Comparison of ENCODE assay signal across 16 mouse cellular contexts in the genomic region with DNA sequence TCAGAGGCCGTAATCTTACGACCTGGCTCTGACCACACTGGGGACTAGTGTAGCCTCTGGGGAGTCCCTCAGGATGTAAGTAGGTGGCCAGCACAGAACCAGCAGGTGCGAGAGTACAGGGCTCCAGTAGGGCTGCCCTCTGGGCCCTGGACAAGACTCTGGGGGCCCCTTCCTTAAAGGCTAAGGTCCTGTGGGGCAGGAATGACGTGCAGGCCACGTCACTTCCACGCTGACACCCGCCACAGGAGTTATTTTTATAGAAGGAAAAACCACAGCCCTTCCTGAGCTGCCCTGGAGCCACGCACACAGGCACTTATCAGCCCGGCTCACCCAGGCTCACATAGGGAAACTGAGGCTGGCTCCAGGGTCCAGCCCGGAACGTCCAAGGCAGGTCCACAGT. TPM values are rescaled to one million over a fixed set of nuclear protein-coding genes. Genes with fewer than 3 reads are reported as not detected.
A peak's percentile ranks its signal among the peaks of the same experiment; 100 is the strongest.
DNase-seq lines count a peak whose midpoint lies in the region; ATAC-seq and TF ChIP-seq lines count a peak whose summit lies in the region.
"Had no signal": no experiment of that assay in that cellular context is flagged by ENCODE, and none has a peak within 500 bp of the region (broad histone marks: within the 10 kb centered on the region; RNA-seq: fewer than 3 reads in every experiment).

No protein-coding gene starts in this region.

- H3K4me2 ChIP-seq in midbrain, embryonic 13.5 days (replicated peaks): no peak overlapping the region
- H3K4me2 ChIP-seq: hindbrain, embryonic 15.5 days; liver, embryonic 13.5 days had no signal

- H3K4me1 ChIP-seq in cortical plate, adult 2 months (ENCODE audit: control insufficient read depth, insufficient read depth, low read length): 0 out of 2 replicates have a peak, but pooled peaks cover 1% of the 10 kb centered on the region
- H3K4me1 ChIP-seq in midbrain, embryonic 13.5 days (replicated peaks): peaks cover 19% of the 10 kb centered on the region

- intact Hi-C loops in heart, postnatal 14 days (cut with DNase I): no loop called here

- peaks cover 72% of the 10 kb centered on the region for H3K36me3 ChIP-seq in midbrain, embryonic 13.5 days
- H3K36me3 ChIP-seq: liver, embryonic 13.5 days had no signal

- no peaks in the 10 kb centered on the region for H3K9me3 ChIP-seq in midbrain, embryonic 13.5 days
- H3K9me3 ChIP-seq: forebrain, embryonic 10.5 days; hindbrain, embryonic 15.5 days; liver, embryonic 13.5 days had no signal

- H3K27ac ChIP-seq in cortical plate, adult 2 months (ENCODE audit: insufficient read depth, low read length): peak overlapping the region; percentile 67
- no peak overlapping the region for H3K27ac ChIP-seq in midbrain, embryonic 13.5 days
- H3K27ac ChIP-seq: hindbrain, embryonic 15.5 days; kidney, postnatal 0 days; liver, embryonic 13.5 days had no signal

- WGBS in midbrain, embryonic 13.5 days: 77% methylated on average over 11 of the region's 11 CpGs

- ATAC-seq in midbrain, embryonic 13.5 days: no peak
- ATAC-seq: CD4-positive, CD25-positive, alpha-beta regulatory T cell, adult 4 months had no signal

- H3K27me3 ChIP-seq in midbrain, embryonic 13.5 days: no peaks in the 10 kb centered on the region
- H3K27me3 ChIP-seq: hindbrain, embryonic 15.5 days; liver, embryonic 13.5 days had no signal

- TF ChIP-seq POLR2A in cortical plate, adult 2 months (IDR thresholded peaks at IDR 0.05; ENCODE audit: extremely low read depth, insufficient read depth, low read length): no peak

- TF ChIP-seq CTCF in cortical plate, adult 2 months (IDR thresholded peaks at IDR 0.05; ENCODE audit: extremely low read depth, insufficient read depth, low read length): no peak

- H3K9ac ChIP-seq in midbrain, embryonic 13.5 days (replicated peaks): no peak overlapping the region
- H3K9ac ChIP-seq: hindbrain, embryonic 15.5 days; liver, embryonic 13.5 days had no signal

- peak; percentile 43 for DNase-seq in kidney, adult 9 months
- no peak for DNase-seq in kidney, postnatal 10 days
- peak; percentile 89 for DNase-seq in 416B (ENCODE audit: low read depth)
- DNase-seq in heart, postnatal 14 days: peak; percentile 34 to 43
- no peak for DNase-seq in retina, postnatal 1 day
- no peak for DNase-seq in layer of hippocampus, adult 9-11 months
- DNase-seq: cerebellum, adult 8-10 months; liver, embryonic 13.5 days; thymus, postnatal 4 days had no signal

- no peak overlapping the region for H3K4me3 ChIP-seq in cortical plate, adult 2 months (ENCODE audit: insufficient read depth, low read length)
- no peak overlapping the region for H3K4me3 ChIP-seq in midbrain, embryonic 13.5 days (replicated peaks)
- H3K4me3 ChIP-seq: forebrain, embryonic 10.5 days; hindbrain, embryonic 15.5 days; liver, embryonic 13.5 days had no signal

RNA-seq across cellular contexts. Expression of gene Jag2, which starts 12.1 kb away (rescaled TPM):
- polyA plus RNA-seq in cortical plate, adult 2 months (2012; rRNA removed): 42.1 and 51.5 TPM in 2 replicates
- total RNA-seq in heart, postnatal 14 days (2021): 10 to 100 TPM; 32.1 to 32.4 TPM
- polyA plus RNA-seq in midbrain, embryonic 13.5 days (2015; fragmentation: Nextera tagmentation; extraction: Ambion mirVana): 9.4 and 10.5 TPM in 2 replicates

RNA-seq across cellular contexts. Expression of gene Nudt14, which starts 24.4 kb away (rescaled TPM):
- polyA plus RNA-seq in cortical plate, adult 2 months (2012; rRNA removed): 18.2 and 18.9 TPM in 2 replicates
- 1 to 10 TPM; 8.3 to 8.6 TPM for total RNA-seq in heart, postnatal 14 days (2021)
- 53.7 and 61.9 TPM in 2 replicates for polyA plus RNA-seq in midbrain, embryonic 13.5 days (2015; fragmentation: Nextera tagmentation; extraction: Ambion mirVana)

RNA-seq across cellular contexts. Expression of gene Gpr132, which starts 49.5 kb away (rescaled TPM):
- polyA plus RNA-seq in cortical plate, adult 2 months (2012; rRNA removed): 0.04 TPM in 1 of 2 replicates, not detected in the other
- total RNA-seq in heart, postnatal 14 days (2021): 1 to 10 TPM in 1 of 2 experiments, under 1 TPM in 1; 0.22 to 2.0 TPM
- not detected in 2 replicates for polyA plus RNA-seq in midbrain, embryonic 13.5 days (2015; fragmentation: Nextera tagmentation; extraction: Ambion mirVana)
- total RNA-seq: left cerebral cortex, postnatal 14 days had no signal
- polyA plus RNA-seq: hindbrain, embryonic 15.5 days had no signal

RNA-seq across cellular contexts. Expression of gene Btbd6, which starts 58.8 kb away (rescaled TPM):
- polyA plus RNA-seq in cortical plate, adult 2 months (2012; rRNA removed): 78.2 and 80.2 TPM in 2 replicates
- 10 to 100 TPM; 16.8 TPM for total RNA-seq in heart, postnatal 14 days (2021)
- 36.1 and 37.8 TPM in 2 replicates for polyA plus RNA-seq in midbrain, embryonic 13.5 days (2015; fragmentation: Nextera tagmentation; extraction: Ambion mirVana)

Comparison
In these comparisons a context has a peak if more than half of its experiments do, and no peak if none do; other contexts are left out.
1. DNase-seq: peak in kidney, adult 9 months (single experiment), 416B (single experiment) and heart, postnatal 14 days (2 of 2); none in kidney, postnatal 10 days (single experiment), retina, postnatal 1 day (single experiment) and layer of hippocampus, adult 9-11 months (single experiment).